Mouse (Mus musculus): Measurements from ENCODE around the gene Scgb2b11. TPM values are rescaled to one million over a fixed set of nuclear protein-coding genes. Genes with fewer than 3 reads are reported as not detected.
"Not testable (repeated sequence)": the region's sequence is repeated elsewhere in the genome, so short reads cannot be mapped to it uniquely, and the experiment has no call there.

The Scgb2b11 gene
- not detected in 2 replicates for polyA plus RNA-seq (2016; fragmentation: Nextera tagmentation; extraction: Ambion mirVana)

DNA sequence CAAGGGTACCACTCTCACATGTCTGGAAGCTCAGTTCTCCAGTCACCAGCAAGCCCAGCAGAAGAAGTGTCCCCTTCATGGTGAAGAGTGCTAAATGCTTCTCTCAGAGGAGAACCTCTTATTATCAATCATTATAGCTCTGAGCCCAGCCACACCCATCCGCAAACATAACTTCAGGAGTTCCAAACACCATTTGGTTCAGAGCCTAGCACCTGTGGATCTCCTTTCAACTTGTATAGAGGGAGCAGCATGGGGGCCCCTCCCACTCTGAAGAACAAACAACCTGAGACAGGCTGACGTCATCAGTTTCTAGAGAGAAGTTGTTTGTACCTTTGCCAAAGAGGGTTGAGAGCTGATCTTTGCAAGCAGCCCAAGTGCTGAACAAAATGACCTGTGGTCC is at the start of gene Scgb2b11:
TSS of gene Scgb2b11 (minus strand) at position 101 of the 400 bp plus-strand sequence.
- not testable (repeated sequence) for H3K4me2 ChIP-seq (replicated peaks); H3K36me3 ChIP-seq; H3K27ac ChIP-seq; H3K4me3 ChIP-seq; H3K9ac ChIP-seq; H3K4me1 ChIP-seq; H3K27me3 ChIP-seq; ATAC-seq (ENCODE audit: low FRiP score); H3K9me3 ChIP-seq (replicated peaks)
- WGBS = 68% methylated on average over 2 of the region's 2 CpGs

DNA sequence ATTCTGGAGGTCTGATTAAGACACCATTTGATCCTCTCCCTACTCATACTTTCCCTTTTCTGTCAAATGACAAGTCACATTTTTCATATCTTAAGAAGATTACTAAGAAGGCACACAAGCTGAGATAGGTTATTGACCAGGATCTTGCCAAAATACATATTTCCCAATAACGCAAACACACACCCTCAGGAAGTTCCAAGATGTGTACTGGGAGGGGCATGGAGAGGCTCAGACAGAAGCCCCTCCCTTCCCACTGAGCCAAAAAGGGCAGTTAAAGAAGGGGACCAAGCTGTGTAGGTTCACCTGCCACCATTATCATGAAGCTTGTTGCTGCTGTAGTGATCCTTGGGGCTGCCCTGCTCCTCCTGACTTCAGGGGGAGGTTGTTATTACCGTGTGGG is 11.6 kb upstream of the Scgb2b11 start, which contains the start of gene Scgb1b11:
TSS of gene Scgb1b11 (plus strand) at position 301 of the 400 bp plus-strand sequence.
- WGBS = no CpG with 5 or more reads among the region's 2 CpGs
- H3K4me1 ChIP-seq = not testable (repeated sequence)

More for the DNA sequence above, 11.6 kb upstream of the Scgb2b11 start, which contains the start of gene Scgb1b11:
- H3K27ac ChIP-seq; H3K36me3 ChIP-seq; H3K27me3 ChIP-seq; H3K4me2 ChIP-seq (replicated peaks); H3K9me3 ChIP-seq (replicated peaks); ATAC-seq (ENCODE audit: low FRiP score); H3K4me3 ChIP-seq; H3K9ac ChIP-seq: not testable (repeated sequence)

Other genes starting within 250 kb of the Scgb2b11 start
- not detected in 2 replicates for gene Scgb1b10, start 110.3 kb downstream of the Scgb2b11 start, polyA plus RNA-seq (2016; fragmentation: Nextera tagmentation; extraction: Ambion mirVana)
- gene Scgb1b11, start 11.7 kb upstream of the Scgb2b11 start, polyA plus RNA-seq (2016; fragmentation: Nextera tagmentation; extraction: Ambion mirVana) = not detected in 2 replicates
- not detected in 2 replicates for gene Scgb2b12, start 116.1 kb upstream of the Scgb2b11 start, polyA plus RNA-seq (2016; fragmentation: Nextera tagmentation; extraction: Ambion mirVana)
- gene Scgb1b12, start 123.0 kb upstream of the Scgb2b11 start, polyA plus RNA-seq (2016; fragmentation: Nextera tagmentation; extraction: Ambion mirVana) = not detected in 2 replicates
- gene Scgb1b29, start 230.4 kb upstream of the Scgb2b11 start, polyA plus RNA-seq (2016; fragmentation: Nextera tagmentation; extraction: Ambion mirVana) = not detected in 2 replicates

Measured in hindbrain, embryonic 12.5 days (tissue).